Mouse (Mus musculus) urinary bladder, postnatal 10 days (tissue): ENCODE measurements around the gene Ak5.
"Not testable (repeated sequence)": the region's sequence is repeated elsewhere in the genome, so short reads cannot be mapped to it uniquely, and the experiment has no call there.

Source experiments
- DNase-seq: peaks from one replicate; pipeline ENCODE4 v3.0.0; 2022; ENCODE audit warnings: low spot score

The Ak5 gene

DNA sequence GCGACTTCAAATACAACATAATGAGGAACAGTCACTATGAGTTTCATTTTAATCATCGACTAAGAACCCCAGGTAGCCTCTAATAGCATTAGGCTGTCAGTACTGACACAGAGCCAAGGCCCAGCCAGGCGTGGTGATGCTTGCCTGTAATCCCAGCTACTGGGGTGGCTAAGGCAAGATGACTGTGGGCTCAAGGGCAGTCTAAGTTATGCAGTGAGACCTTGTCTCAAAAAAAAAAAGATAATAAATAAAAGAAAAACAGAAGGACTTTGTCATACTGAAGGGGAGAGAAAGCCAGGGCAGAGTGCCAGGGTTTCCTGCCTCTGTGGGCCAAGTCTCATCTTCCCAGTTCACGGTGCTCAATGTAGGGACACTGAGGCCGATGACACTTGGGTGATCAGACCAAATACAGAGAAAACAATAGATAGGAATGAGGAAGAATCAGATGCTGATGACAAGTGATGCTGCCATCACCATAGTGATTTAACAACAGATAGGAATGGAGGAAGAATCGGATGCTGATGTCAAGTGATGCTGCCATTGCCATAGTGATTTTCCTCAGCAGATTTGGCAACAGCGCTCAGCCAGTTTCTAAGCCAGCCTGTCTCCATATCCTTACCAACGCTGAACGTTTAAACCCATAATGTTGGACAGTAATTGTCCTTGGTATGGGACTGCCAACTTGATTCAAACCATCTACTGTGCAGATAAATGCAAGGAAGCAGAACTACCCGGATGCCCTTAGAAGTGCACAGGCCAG, 42.9 kb downstream of the Ak5 start:
- no peak for DNase-seq

DNA sequence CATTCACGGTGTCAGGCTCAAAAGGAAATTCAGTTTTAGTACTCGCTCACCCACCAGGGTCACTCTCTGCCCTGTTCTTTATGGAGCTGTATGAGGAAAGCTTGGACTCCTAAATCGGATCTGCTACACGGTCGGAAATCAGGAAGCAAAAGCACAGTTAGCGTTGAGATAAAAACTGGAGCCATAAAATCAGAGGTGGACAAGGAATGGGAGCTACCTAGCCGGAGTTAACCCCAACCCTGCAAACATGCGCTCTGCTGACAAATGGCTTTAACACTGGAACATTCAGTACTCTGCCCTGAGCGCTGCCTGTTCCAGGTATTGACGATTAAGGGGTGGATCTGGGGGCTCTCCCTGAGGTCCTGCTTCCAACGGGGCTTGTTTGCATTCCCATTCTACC, 47.6 kb downstream of the Ak5 start:
- DNase-seq = no peak

DNA sequence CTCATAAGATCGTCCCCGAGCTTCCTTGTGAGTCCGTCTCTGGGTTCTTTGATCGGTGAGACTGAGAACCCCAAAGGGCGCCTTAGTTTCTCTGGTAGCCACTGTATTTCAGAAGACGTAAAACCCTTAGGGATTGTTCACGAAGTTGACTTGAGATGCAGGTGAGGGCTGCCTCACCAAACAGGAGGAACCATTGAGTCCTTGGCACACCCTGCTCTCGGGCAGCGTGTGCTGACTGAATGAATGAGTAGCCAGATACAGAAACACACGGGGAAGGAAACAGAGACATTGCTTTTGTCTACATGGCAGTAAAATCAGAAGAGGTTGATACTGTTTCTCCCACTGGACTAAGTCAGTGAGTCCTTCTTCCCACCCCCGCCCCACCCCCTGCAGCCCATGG, 48.1 kb downstream of the Ak5 start:
- no peak for DNase-seq

DNA sequence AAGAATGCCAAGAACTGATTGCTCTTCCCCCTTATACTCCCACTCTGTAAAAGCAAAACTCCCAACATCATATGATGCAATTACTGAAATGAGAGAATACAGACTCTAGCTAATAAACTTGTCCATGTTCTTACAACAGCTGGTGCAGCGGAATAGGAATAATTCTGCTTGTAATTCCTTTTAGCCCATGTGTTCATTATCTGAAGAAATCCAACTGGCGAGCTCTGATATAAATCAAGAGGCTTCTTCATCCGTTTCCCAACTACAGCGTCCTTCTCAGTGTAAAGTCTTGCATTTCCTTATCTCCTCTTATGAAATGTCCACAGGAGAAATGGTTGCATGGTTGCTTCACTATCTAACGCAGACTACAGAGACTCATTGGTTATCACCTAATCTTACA, 59.1 kb downstream of the Ak5 start:
- DNase-seq = no peak

DNA sequence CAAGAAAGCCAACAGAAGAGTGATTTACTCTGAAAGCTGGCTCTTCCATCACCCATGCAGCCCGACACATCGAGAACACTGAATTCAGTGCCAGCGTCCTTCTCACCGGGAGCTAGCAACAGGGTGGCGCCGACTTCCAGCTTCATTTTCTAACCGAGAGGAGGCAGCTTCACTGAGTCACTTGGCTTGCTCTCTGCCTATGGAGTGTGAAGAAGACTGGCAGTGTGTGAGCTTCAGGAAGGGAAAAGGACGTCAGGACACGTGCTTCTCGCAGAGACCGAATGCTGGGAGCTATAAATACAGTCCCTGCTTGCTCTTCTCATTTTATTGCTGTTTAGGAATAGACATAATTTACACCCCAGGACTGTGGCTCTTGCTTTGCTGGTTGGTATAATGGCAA, 62.3 kb downstream of the Ak5 start:
- DNase-seq = no peak

DNA sequence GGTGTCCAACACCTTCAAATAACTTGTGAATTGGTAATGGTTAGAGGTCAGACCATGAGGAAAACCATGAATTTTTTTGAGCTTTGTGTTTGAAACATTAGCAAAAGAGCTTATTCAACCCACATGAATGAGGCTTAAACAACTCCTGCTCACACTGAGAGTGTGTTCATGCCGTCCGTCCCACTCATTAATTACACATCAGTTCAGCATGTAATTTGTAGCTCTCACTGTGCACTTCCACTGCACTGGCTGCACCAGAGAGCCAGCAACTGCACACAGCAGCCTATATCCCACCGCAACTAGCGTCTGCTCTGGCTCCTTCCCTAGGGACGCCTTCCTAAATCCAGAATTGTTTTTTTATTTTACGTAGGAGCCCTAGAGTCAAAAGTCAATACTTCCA, 68.5 kb downstream of the Ak5 start:
- no peak for DNase-seq

DNA sequence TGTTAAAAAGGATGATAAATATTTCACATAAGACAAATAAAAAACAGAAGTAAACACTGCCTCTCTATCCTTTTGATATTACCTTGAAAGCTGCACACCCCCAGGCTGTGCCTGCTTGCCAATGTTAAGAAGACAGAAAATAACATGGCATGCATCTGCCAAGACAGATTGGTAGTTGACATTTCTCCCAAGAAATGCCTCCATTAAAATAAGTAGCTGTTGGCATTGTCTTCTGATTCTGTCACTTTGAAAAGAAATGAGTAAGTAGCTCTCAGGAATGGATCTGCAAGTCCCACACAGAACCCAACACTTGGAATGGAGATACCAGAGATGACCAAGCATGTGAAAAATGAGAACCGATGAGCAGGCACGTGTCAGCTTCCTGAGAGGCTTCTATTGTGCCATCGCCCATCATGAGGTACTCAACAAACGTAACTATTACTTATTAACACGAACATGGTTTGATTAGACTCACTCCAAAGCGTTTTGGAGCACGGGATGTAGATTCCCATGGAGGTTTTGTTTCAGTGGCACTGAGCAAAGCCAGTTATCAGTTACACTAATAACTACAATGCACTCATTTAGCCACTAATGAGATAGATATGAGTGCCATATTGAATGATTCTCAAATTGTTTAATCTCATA, 71.6 kb downstream of the Ak5 start:
- DNase-seq = no peak

DNA sequence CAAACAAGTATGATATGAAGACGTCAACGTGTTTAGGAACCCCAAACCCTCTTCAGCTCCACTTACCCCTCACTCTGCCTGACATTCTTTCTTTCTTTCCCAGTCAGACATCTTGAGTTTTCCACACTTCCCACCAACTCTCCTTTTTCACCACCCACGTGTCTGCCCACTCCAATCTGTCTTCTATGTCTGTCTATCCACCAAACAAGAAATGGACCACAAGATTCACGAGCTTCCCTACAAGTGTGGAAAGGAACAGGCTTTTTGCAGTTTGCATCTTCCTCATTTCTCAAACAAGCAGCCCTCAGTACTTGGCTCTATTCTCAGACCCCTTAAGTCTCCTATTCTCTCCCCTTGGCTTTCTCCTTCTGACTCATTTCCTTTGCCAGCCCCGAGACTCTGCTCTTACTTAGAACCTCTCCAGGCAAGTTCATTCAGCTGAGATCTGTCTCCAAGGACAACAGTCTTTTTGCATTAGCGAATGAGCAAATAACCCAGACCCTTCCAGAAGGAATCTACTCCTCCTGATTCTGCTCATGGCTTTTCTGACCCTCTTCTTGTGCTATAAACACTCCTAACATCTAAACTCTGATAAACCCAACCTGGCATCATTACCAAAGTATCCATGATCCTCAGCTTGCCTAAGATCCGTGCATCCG, 75.3 kb downstream of the Ak5 start:
- DNase-seq = no peak

DNA sequence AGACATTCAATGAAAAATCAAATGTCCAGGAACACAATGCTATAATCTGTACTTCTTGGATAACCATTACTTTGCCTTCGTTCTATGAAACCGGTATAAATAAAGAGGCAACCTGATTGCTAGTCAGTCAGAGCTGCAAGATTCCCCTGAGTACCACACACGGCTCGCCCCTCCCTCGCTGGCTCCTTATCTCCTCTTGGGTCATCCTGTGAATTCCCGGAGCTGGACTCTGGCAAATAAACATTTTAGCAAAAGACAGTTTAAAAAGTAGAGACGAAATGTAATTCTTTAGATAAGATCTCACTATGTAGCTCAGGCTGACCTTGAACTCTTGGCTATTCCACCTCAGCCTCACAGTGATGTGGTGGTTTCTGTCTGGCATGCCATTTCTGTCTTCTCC, 77.7 kb downstream of the Ak5 start:
- no peak for DNase-seq

DNA sequence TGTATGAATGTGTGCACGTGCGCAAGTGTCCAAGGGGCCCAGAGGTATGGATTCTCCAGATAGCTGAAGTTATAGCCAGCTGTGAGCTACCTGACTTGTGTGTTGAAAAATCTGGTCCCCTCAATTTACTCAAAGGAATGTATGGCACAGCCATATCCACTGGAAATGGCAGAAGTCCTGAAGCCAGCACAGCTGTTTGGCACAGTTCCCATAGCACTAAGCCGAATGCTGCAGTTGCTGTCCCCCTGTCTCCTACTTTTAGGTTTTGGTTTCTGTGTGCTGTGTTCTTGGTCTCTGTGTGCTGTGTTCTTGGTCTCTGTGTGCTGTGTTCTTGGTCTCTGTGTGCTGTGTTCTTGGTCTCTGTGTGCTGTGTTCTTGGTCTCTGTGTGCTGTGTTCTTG, 79.1 kb downstream of the Ak5 start:
- not testable (repeated sequence) for DNase-seq

DNA sequence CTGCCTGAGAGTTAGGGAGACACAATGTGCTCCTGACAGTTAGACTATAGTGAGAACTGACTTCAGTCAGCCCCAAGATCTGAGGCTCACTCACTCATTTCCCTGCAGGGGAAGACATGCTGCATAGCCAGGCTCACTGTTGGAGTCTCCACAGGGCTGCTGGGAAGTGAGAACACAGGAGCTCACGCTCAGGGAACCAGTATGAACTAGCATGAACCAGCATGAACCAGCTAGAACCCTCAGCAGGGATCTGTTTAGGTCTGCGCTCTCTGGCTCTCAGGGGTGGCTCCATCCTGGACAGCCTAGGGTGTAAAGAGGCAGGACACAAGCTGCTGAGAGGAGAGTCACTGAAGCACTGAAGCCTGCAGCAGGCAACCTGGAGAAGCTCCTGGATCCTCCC, 81.2 kb downstream of the Ak5 start:
- no peak for DNase-seq

DNA sequence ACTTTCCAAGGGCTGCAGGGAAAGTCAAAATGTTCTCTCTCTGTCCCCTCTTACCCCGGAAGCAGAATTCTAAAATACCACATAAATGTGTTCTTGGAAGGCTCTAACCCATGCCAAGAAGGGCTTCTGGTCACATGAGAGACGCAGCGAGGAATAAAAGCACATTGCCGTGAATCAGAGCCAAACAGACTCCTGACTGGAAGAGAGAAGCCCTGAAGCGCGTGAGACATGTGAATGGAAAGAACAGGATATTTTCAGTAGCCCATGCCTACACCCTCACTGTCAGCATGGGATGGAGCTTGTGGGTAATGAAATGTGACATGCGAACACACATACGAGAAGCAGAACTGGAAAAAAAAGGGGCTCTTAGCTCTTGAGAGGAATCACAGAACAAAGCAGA, 82.0 kb downstream of the Ak5 start:
- no peak for DNase-seq

DNA sequence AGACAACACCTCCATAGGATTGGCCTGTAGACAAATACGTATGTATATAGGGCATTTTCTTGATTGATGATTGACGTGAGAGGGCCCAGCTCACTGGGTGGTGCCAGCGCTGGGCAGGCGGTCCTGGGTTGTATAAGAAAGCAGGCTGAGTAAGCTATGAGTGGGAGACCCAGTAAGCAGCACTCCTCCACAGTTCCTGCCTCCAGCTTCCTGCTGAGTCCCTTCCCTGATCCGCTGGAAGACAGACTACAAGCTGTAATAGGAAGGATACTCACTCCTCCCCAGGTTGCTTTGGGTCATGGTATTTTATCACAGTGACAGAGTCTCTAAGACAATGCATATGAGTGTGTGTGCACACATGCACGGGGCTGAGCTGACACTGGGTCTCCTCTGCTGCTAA, 82.6 kb downstream of the Ak5 start:
- no peak for DNase-seq

DNA sequence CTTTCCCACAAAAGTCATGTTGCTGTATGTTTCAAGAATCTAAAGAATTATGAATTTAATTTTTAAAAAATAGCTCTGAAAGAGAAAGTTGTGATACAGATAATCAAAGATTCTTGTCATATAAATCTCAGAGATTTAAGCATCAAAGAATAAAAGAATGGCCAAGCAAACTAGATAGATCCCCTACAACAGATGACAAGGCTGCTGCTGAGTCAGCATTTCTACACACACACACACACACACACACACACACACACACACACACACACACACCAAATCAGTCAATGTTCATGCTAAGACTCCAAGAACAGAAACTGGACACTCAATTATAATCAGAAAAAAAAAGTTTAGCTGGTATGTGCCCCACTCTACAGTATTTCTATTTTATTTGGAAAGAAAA, 85.1 kb downstream of the Ak5 start:
- DNase-seq = no peak

DNA sequence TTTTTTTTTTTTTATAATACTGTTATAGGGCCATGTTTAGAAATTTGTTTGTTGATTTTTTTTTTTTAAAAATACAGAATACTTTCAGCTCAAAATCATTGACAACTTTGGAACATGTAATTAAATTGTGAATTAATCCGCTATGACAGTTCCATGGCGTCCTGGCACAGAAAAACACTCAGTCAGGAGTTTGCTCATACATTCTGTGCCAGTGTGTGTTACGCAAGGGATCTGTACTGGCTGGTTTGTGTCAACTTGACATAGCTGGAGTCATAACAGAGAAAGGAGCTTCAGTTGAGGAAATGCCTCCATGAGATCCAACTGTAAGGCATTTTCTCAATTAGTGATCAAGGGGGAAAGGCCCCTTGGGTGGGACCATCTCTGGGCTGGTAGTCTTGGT, 86.3 kb downstream of the Ak5 start:
- DNase-seq = not testable (repeated sequence)

DNA sequence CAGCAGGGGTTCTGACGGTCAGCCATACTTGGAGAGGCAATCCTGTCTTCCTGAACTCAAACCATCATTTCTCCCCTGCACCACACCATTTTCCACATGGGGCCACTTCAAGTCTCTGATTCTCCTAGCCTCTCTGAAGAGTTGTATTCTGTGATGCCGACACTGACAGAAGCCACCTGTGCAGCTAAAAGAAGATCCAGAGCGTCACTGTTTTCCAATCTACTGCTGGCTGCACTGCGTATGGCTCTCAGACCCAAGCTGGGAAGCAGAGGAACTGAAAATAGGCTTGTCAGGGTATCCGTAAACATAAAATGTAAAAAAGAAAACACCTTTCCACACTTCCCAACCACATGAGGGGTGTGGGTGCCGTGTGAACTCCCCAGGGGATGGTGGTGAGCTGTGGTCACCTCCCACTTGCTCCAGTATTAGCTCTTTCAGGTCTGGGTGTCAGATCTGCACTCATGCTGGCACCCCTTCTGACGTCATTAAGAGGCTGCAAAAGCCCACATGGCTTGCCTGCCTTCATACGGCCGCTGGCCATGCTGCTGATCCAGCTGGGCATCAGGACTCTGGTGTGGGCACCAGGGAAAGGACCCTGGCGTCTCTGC, 88.1 kb downstream of the Ak5 start:
- no peak for DNase-seq

DNA sequence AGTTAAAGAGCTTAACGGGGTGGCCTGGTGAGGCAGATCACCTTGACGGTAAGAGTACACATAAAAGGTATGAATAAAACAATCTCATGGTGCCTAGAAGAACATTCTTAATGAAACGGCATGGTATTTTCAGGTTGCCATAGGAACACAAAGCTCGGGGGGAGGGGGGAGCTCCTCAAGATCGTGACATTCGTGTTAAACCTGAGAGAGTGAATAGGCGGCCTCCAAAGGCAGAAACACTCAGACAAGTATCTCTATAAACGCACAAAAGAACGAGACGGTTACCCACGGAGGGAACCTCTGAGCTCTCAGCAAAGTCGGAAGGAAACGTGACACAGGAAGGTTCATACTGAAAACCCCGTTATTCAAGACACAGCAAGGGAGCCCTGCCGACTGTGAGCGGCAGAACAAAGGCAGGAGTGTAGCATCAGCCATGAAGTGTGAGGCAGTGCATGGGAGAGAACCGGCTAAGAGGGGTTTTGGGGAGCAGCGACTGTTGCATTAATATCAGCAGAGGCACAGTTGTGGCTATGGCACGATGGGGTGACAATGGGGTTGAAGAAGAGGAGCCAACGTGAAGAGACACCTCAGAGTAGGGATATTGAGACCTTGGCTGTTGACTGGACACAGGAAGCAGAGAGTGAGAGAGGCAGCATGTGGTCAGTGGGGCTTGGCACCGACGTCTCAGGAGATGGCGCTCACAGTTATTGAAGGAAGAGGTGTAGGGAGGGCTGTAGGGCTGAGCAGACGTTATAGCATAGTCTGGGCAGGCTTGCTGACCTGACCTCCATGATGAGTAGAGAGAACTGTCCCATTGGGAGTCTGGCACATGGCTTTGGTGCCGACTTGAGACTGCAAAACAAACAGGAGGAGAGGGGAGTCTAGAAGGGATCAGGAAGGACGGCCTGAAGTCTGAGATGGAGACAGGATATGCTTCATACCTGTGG, 89.6 kb downstream of the Ak5 start:
- DNase-seq = no peak

DNA sequence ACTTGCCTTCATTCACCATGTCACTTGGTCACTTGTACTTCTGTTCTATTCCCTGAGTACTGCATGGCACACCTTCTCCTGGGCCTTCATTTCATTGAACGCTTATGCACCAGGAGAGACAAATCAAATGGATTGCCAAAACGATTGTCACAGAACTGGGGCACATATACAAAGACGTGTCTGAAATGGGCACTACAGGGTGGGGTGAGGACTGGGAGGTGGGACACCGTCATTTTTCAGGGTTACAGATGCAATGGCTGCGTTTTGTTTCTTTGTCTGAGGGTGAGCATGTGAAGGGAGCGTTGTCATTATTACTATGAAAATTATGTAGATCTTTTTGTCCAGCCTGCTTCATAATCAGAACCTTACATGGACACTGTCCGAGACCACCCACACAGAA, 90.4 kb downstream of the Ak5 start:
- no peak for DNase-seq

DNA sequence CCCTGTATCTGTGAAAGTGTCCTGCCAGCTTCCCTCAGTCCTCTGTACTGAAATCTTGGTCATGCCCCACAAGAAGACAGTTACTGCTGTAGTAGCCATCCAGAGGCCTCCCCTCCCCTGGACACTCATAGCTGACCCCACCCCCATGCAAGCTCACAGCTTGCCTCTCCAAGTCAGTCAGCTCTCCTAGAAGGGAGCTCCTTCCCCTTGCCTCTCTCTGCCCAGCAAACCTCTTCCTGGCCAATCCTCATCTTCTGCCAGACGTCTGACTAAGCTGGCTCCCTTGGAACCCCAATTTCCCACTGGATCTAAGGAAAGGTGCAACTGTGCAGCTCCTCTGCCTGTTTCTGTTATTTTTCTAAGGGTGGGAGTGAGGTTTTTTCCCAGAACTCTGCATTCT, 90.9 kb downstream of the Ak5 start:
- DNase-seq = no peak

DNA sequence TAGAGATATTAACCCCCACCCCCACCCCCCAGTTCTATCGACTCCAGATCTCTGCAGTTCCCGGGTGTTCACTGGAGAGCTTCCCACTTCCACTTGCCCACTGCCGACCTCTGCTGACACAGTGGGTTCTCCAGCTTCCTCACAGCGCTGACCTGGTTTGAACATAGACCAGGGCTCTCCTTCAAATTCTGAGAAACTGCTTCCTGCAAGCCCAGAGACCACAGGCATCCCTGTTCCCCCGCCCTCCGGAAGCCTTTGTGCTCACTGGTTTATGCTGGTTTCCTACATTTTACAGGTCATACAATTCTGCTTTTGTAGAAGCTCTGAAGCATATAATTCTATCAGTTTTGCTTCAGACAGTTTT, 98.9 kb downstream of the Ak5 start:
- DNase-seq = no peak

DNA sequence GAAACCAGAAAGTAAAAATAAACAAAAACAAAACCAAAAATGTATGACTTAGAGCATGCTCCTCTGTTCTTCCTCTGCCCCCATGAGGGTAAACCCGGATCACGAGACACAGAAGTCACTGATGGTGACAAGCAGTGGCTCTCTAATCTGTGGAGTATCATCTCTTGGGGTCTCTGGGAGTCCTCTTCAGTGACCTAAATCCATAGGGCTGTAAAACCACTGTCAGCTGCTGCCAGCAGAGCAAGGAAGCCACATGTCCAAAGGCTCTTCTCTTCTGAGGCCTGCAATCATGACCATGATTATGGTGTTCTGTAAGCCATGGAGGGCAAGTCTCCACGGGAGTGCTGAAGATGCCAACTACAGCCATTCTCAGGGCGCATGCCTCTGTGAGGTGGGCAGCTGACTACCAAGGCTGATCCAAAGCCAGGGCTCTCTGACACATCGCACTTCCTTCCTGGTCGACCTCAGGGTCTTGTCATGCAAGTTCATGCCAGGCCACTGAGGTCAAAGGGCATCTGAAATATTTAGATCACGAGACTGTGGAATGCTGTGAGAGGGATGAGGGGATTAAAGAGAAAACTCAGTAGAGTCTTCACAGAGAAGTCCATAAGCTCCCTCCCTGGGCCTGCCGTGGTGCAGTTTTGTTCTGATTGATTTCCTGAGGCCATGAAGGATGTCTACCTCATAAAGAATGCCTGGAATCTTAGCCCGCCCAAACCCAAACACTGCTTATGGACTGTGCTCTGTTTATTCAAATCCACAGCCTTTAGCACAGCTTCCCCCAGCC, 99.5 kb downstream of the Ak5 start:
- no peak for DNase-seq
